Mouse (Mus musculus): ENCODE data around the gene Nckap5l. TPM values are rescaled to one million over a fixed set of nuclear protein-coding genes. Genes with fewer than 3 reads are reported as not detected.
A peak's percentile ranks its signal among the peaks of the same experiment; 100 is the strongest.

Gene Nckap5l
- polyA plus RNA-seq, 2 experiments, result 14.1 to 24.4 TPM

DNA sequence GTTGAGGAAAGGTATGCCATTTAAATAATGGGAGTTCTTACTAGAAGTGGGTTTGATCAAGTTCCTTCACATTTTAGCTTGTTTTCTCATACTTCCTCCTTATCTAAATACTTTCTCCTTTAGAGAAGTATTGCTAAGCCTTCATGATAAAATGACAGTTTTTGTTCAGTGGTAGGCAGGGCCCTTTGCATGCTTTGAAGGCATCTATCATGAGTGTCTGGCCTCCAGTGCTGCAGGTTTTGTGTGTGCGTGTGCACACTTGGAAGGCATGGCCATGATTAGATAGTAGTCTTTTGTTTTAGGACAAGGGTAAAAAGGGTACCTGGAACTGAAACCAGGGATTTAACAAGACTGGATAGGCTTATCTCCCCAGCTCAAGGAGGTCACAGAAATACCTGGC, 61.1 kb downstream of the Nckap5l start:
- ATAC-seq (ENCODE audit: low FRiP score, low read depth), result no peak

DNA sequence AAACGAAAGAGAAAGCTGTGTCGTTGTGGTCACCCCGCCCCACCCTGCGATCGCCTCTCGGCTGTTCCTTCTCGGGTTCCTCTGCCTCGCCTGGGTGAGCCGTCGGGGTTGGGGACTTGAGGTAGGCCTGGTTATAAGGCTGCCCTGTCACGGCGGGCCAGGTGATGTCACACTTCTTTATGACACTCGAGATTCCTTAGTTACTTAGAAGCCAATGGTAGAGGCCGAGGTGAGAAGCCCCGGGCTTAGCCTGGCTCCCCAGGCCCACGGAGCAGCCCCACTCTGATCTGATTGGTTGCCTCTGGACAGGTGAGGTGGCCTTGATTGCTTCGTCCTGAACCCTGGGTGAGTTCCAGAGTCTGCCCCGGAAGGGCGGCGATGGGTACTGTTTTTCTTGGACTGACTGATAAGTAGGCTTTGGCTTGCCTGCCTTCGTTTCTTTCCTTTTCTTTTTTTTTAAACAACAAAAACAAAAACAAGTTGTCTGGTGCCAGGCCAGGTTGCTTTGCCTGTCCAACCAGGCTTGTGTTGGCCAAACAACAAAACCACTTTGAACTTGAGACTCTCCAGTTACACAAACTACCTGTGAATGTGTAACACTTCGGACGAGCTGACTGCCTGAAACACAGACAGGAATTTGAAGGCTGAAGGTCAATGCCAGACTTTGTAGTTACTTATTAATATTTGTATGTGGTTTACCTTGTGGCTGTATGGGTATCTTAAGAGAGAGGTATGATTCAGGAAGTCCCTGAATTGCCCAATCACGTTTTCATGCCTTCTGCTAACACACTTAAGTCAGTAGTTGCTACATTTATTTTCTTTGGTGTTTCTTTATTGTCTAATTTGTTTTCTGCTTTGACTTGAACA, 63.9 kb downstream of the Nckap5l start:
- H3K27ac ChIP-seq (replicated peaks; ENCODE audit: low read depth, low read length), result peak overlapping the region; percentile 88
- DNase-seq (ENCODE audit: low spot score) (peak; percentile 20), ATAC-seq (ENCODE audit: low FRiP score, low read depth) (no peak; the same call in 1 of the 2 replicates)
- no peaks in the 10 kb centered on the region for H3K27me3 ChIP-seq (ENCODE audit: control insufficient read depth, insufficient read depth, low read length)
- H3K36me3 ChIP-seq (ENCODE audit: control insufficient read depth, insufficient read depth, low read length), result no peaks in the 10 kb centered on the region
- H3K4me3 ChIP-seq (replicated peaks; ENCODE audit: low read length), result peak overlapping the region; percentile 85
- H3K4me1 ChIP-seq (ENCODE audit: control insufficient read depth, insufficient read depth, low read length), result peaks cover 24% of the 10 kb centered on the region
- 6% methylated on average over 24 of the region's 24 CpGs for WGBS
- H3K4me2 ChIP-seq (replicated peaks; ENCODE audit: low read depth, low read length, severe bottlenecking), result peak overlapping the region; percentile 88
- no peaks in the 10 kb centered on the region for H3K9me3 ChIP-seq (ENCODE audit: control insufficient read depth, low read length)
- no peak for TF ChIP-seq POLR2A (IDR thresholded peaks at IDR 0.05; ENCODE audit: borderline replicate concordance, extremely low read depth, insufficient read depth, insufficient read length)
- peak overlapping the region; percentile 85 for H3K9ac ChIP-seq (ENCODE audit: low read depth, low read length, severe bottlenecking)

More for the DNA sequence above, 61.1 kb downstream of the Nckap5l start:
- TF ChIP-seq POLR2A (IDR thresholded peaks at IDR 0.05; ENCODE audit: borderline replicate concordance, extremely low read depth, insufficient read depth, insufficient read length), result no peak
- Histone ChIP-seq H3K9ac (ENCODE audit: low read depth, low read length, severe bottlenecking) (no peak overlapping the region), H3K27ac (replicated peaks; ENCODE audit: low read depth, low read length) (no peak overlapping the region), H3K36me3 (ENCODE audit: control insufficient read depth, insufficient read depth, low read length) (0 out of 2 replicates have a peak, but pooled peaks cover 3% of the 10 kb centered on the region), H3K4me2 (replicated peaks; ENCODE audit: low read depth, low read length, severe bottlenecking) (no peak overlapping the region), H3K27me3 (ENCODE audit: control insufficient read depth, insufficient read depth, low read length) (no peaks in the 10 kb centered on the region), H3K9me3 (ENCODE audit: control insufficient read depth, low read length) (no peaks in the 10 kb centered on the region), H3K4me1 (ENCODE audit: control insufficient read depth, insufficient read depth, low read length) (peaks cover 24% of the 10 kb centered on the region), H3K4me3 (replicated peaks; ENCODE audit: low read length) (no peak overlapping the region)
- no peak for DNase-seq (ENCODE audit: low spot score)
- WGBS, result 80% methylated on average over 1 of the region's 1 CpGs

DNA sequence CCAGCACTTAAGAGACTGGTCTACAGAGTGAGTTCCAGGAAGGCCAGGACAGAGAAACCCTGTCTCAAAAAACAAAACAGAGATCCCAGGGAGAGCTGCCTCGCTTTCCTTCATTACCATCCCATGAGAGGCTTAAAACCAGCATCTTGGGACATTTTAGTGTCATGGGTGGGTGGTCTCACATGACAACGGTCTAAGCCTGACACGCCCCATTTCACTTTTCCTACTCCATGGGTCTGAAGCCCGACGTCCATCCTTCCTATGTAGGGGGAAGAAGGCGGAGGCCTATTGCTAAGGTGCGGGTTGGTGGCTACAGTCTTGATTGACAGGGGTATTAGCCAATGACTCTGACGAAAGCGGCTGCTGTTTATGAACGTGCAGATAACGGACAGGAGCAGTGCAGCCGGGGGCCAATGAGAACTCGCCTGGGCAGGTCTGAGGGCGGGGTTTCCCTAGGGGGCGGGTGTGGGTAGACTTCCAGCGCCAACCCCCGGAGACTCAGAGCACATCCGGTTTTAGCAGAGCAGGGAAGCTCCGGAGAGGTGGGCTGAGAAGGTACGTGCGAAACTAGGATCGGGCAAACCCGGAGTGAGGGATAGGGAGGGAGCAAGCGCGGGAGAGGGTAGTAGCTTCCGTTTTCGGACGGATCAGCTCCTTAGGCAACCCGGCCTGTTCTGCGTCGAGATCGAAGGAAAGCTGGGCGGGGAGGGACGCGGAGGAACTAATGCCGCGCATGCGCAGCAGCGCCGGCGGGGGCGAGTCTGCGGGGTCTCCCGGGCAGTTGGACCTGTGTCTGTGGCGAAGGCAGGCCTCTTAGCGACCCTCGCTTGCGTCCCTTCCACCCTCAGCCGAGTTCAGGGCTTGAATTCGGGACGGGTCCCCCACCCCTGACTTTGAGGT, 64.8 kb downstream of the Nckap5l start, which contains the start of gene Tmbim6:
Tmbim6 (plus strand) TSS at position 397 of the 900 bp plus-strand sequence.
- ATAC-seq (ENCODE audit: low FRiP score, low read depth), result peak; percentile 99
- Histone ChIP-seq H3K27ac (replicated peaks; ENCODE audit: low read depth, low read length) (peak within 1 kb of the TSS; percentile 88), H3K4me3 (replicated peaks; ENCODE audit: low read length) (peak within 1 kb of the TSS; percentile 85), H3K27me3 (ENCODE audit: control insufficient read depth, insufficient read depth, low read length) (no peaks in the 10 kb centered on the region), H3K4me2 (replicated peaks; ENCODE audit: low read depth, low read length, severe bottlenecking) (peak within 1 kb of the TSS; percentile 88), H3K4me1 (ENCODE audit: control insufficient read depth, insufficient read depth, low read length) (peaks cover 24% of the 10 kb centered on the region), H3K9me3 (ENCODE audit: control insufficient read depth, low read length) (no peaks in the 10 kb centered on the region), H3K9ac (ENCODE audit: low read depth, low read length, severe bottlenecking) (peak within 1 kb of the TSS; percentile 85), H3K36me3 (ENCODE audit: control insufficient read depth, insufficient read depth, low read length) (no peaks in the 10 kb centered on the region)
- peak; percentile 100 for DNase-seq (ENCODE audit: low spot score)
- peak; percentile 79; the same call in 1 of the 2 replicates for TF ChIP-seq POLR2A (IDR thresholded peaks at IDR 0.05; ENCODE audit: borderline replicate concordance, extremely low read depth, insufficient read depth, insufficient read length)
- under 1% methylated on average over 51 of the region's 51 CpGs for WGBS

DNA sequence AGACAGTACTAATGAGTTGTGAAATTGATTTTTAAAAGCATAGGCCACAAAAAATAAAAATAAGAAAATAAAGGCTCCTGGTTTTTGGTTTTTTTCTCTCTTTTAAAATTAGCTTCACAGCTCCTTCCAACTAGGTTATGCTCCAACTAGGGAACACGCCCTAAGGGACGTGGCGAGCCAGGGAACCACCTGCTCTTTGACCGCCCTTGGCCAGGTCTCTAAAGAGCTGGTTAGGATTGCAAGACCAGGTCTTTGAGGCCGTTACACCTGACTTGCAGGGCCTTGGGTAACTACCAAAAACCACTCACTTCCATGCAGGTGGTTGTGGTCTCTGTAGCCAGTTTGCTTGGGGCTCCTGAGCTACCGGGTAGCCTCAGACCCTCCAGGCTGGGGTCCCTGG, 65.6 kb downstream of the Nckap5l start:
- Histone ChIP-seq H3K4me1 (ENCODE audit: control insufficient read depth, insufficient read depth, low read length) (peaks cover 24% of the 10 kb centered on the region), H3K27ac (replicated peaks; ENCODE audit: low read depth, low read length) (0 out of 2 replicates have a peak overlapping the region, but pooled peaks have one; percentile 19), H3K27me3 (ENCODE audit: control insufficient read depth, insufficient read depth, low read length) (no peaks in the 10 kb centered on the region), H3K9ac (ENCODE audit: low read depth, low read length, severe bottlenecking) (peak overlapping the region; percentile 40), H3K9me3 (ENCODE audit: control insufficient read depth, low read length) (no peaks in the 10 kb centered on the region), H3K36me3 (ENCODE audit: control insufficient read depth, insufficient read depth, low read length) (no peaks in the 10 kb centered on the region), H3K4me2 (replicated peaks; ENCODE audit: low read depth, low read length, severe bottlenecking) (peak overlapping the region; percentile 79), H3K4me3 (replicated peaks; ENCODE audit: low read length) (peak overlapping the region; percentile 85)
- ATAC-seq (ENCODE audit: low FRiP score, low read depth), result no peak
- no peak for TF ChIP-seq POLR2A (IDR thresholded peaks at IDR 0.05; ENCODE audit: borderline replicate concordance, extremely low read depth, insufficient read depth, insufficient read length)
- 81% methylated on average over 6 of the region's 6 CpGs for WGBS
- no peak for DNase-seq (ENCODE audit: low spot score)
